Comparison of ENCODE assay signal across 12 mouse cellular contexts in genomic region chr16:94588171-94588570, GRCm38 (mm10). TPM values are rescaled to one million over a fixed set of nuclear protein-coding genes. Genes with fewer than 3 reads are reported as not detected.
A peak's percentile ranks its signal among the peaks of the same experiment; 100 is the strongest.
DNase-seq lines count a peak whose midpoint lies in the region; ATAC-seq and TF ChIP-seq lines count a peak whose summit lies in the region.
"Had no signal": no experiment of that assay in that cellular context is flagged by ENCODE, and none has a peak within 500 bp of the region (broad histone marks: within the 10 kb centered on the region; RNA-seq: fewer than 3 reads in every experiment).

No protein-coding gene starts in this region.

- TF ChIP-seq CTCF in liver, postnatal 0 days (IDR thresholded peaks at IDR 0.05; ENCODE audit: low read depth): no peak

- 79% methylated on average over 8 of the region's 8 CpGs for WGBS in liver, embryonic 11.5 days
- WGBS in liver, postnatal 0 days (ENCODE audit: insufficient replicate concordance): 75% methylated on average over 8 of the region's 8 CpGs
- WGBS in limb, embryonic 15.5 days: 31% methylated on average over 8 of the region's 8 CpGs

- H3K4me2 ChIP-seq in liver, embryonic 11.5 days: no peak overlapping the region
- no peak overlapping the region for H3K4me2 ChIP-seq in liver, postnatal 0 days (ENCODE audit: low read depth, low read length)
- H3K4me2 ChIP-seq in limb, embryonic 15.5 days: no peak overlapping the region
- H3K4me2 ChIP-seq: neural tube, embryonic 12.5 days had no signal

- H3K9me3 ChIP-seq in liver, embryonic 11.5 days (ENCODE audit: control insufficient read depth, low read length): no peaks in the 10 kb centered on the region
- no peaks in the 10 kb centered on the region for H3K9me3 ChIP-seq in liver, postnatal 0 days (ENCODE audit: low read length)
- H3K9me3 ChIP-seq in limb, embryonic 15.5 days: no peaks in the 10 kb centered on the region
- H3K9me3 ChIP-seq: neural tube, embryonic 12.5 days had no signal

- H3K4me1 ChIP-seq in liver, embryonic 11.5 days (replicated peaks; ENCODE audit: control insufficient read depth, insufficient read depth, low read length): peaks cover 40% of the 10 kb centered on the region
- peaks cover 38% of the 10 kb centered on the region for H3K4me1 ChIP-seq in liver, postnatal 0 days (ENCODE audit: insufficient read depth)
- peaks cover 60% of the 10 kb centered on the region for H3K4me1 ChIP-seq in limb, embryonic 15.5 days

- H3K4me3 ChIP-seq in liver, embryonic 11.5 days (ENCODE audit: low read depth, low read length): no peak overlapping the region
- H3K4me3 ChIP-seq in liver, postnatal 0 days (ENCODE audit: low read depth, low read length): no peak overlapping the region
- H3K4me3 ChIP-seq in limb, embryonic 15.5 days: no peak overlapping the region
- H3K4me3 ChIP-seq: neural tube, embryonic 12.5 days had no signal

- H3K27me3 ChIP-seq in liver, embryonic 11.5 days (replicated peaks; ENCODE audit: control insufficient read depth, insufficient read depth, low read length): no peaks in the 10 kb centered on the region
- H3K27me3 ChIP-seq in liver, postnatal 0 days (ENCODE audit: insufficient read depth, low read length): no peaks in the 10 kb centered on the region
- no peaks in the 10 kb centered on the region for H3K27me3 ChIP-seq in limb, embryonic 15.5 days
- H3K27me3 ChIP-seq: neural tube, embryonic 12.5 days had no signal

- no peak for ATAC-seq in liver, embryonic 11.5 days (replicated peaks; ENCODE audit: low FRiP score)
- ATAC-seq in liver, postnatal 0 days: no peak
- ATAC-seq in limb, embryonic 15.5 days (ENCODE audit: insufficient number of reproducible peaks, low FRiP score, low TSS enrichment, low read depth): no peak; the same call in 1 of the 2 replicates

- H3K27ac ChIP-seq in liver, embryonic 11.5 days (ENCODE audit: low read depth, low read length): no peak overlapping the region
- H3K27ac ChIP-seq in liver, postnatal 0 days (ENCODE audit: low read depth): no peak overlapping the region
- peak overlapping the region; percentile 27; the same call in 1 of the 2 replicates for H3K27ac ChIP-seq in limb, embryonic 15.5 days
- H3K27ac ChIP-seq: neural tube, embryonic 12.5 days had no signal

- no peak overlapping the region for H3K9ac ChIP-seq in liver, embryonic 11.5 days (ENCODE audit: low read depth, low read length)
- no peak overlapping the region for H3K9ac ChIP-seq in liver, postnatal 0 days (replicated peaks)
- 0 out of 2 replicates have a peak overlapping the region, but pooled peaks have one; percentile 14 for H3K9ac ChIP-seq in limb, embryonic 15.5 days
- H3K9ac ChIP-seq: neural tube, embryonic 12.5 days had no signal

- no peak for TF ChIP-seq EP300 in liver, postnatal 0 days (IDR thresholded peaks at IDR 0.05; ENCODE audit: low read depth)

- peak; percentile 37 for DNase-seq in gastrocnemius, postnatal 25 days
- DNase-seq in gastrocnemius, postnatal 4 days (ENCODE audit: low spot score in 2 of 2): no peak
- DNase-seq in liver, embryonic 11.5 days (ENCODE audit: low spot score): peak; percentile 24
- no peak for DNase-seq in liver, postnatal 0 days
- peak; percentile 79 for DNase-seq in brain, adult 2 months (ENCODE audit: low read depth, low spot score)
- DNase-seq in layer of hippocampus, adult 11-12 months (ENCODE audit: low spot score): no peak
- no peak for DNase-seq in layer of hippocampus, postnatal 14 days (ENCODE audit: low spot score in 2 of 2)
- DNase-seq: kidney, adult 11 months; lung, postnatal 14 days; thymus, adult 2 months had no signal

- H3K36me3 ChIP-seq in liver, embryonic 11.5 days (ENCODE audit: control insufficient read depth, insufficient read depth, low read length): no peaks in the 10 kb centered on the region
- H3K36me3 ChIP-seq in liver, postnatal 0 days (replicated peaks; ENCODE audit: insufficient read depth, low read length): no peaks in the 10 kb centered on the region; the same call in 1 of the 2 replicates
- no peaks in the 10 kb centered on the region for H3K36me3 ChIP-seq in limb, embryonic 15.5 days
- H3K36me3 ChIP-seq: neural tube, embryonic 12.5 days had no signal

RNA-seq across cellular contexts. Expression of gene Dyrk1a, which starts 18.4 kb away (rescaled TPM):
- total RNA-seq in gastrocnemius, postnatal 25 days (2021): 10 to 100 TPM; 71.9 to 72.3 TPM
- total RNA-seq in gastrocnemius, postnatal 4 days (2021): 100 to 1,000 TPM; 114 to 123 TPM
- 9.0 TPM in 2 replicates for polyA plus RNA-seq in liver, embryonic 11.5 days (2014; fragmentation: Nextera tagmentation; extraction: Ambion mirVana)
- polyA plus RNA-seq in liver, postnatal 0 days (2015; fragmentation: Nextera tagmentation; extraction: Ambion mirVana): 3.7 and 3.9 TPM in 2 replicates
- polyA plus RNA-seq in limb, embryonic 15.5 days (2015; fragmentation: Nextera tagmentation; extraction: Ambion mirVana): 7.5 and 8.3 TPM in 2 replicates
- total RNA-seq in layer of hippocampus, postnatal 14 days (2021): 10 to 100 TPM; 83.0 to 84.1 TPM

Comparison
In these comparisons a context has a peak if more than half of its experiments do, and no peak if none do; other contexts are left out.
1. DNase-seq: peak in gastrocnemius, postnatal 25 days (single experiment), liver, embryonic 11.5 days (single experiment) and brain, adult 2 months (single experiment); none in gastrocnemius, postnatal 4 days (0 of 2), liver, postnatal 0 days (single experiment), layer of hippocampus, adult 11-12 months (single experiment) and layer of hippocampus, postnatal 14 days (0 of 2).